In the genomic region with DNA sequence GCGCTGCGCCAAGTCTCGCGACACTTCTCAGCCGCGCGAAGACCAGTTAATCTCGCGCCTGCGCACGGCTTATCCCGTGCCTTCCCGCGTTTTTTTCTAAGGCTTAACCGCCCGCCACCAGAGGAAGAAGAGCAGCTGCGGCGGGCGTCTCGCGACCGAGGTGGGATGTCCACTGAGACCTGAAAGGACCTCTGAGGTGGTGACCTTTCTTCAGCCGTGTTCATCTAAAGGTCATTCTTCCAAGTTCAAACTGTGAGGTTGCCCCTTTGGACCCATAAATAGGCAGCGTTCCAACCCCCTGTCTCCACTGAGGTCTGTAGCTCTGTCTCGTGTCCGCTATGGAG, we compare ENCODE assay signal across 9 mouse cellular contexts. TPM values are rescaled to one million over a fixed set of nuclear protein-coding genes. Genes with fewer than 3 reads are reported as not detected.
DNase-seq lines count a peak whose midpoint lies in the region; ATAC-seq and TF ChIP-seq lines count a peak whose summit lies in the region.
"Had no signal": no experiment of that assay in that cellular context is flagged by ENCODE, and none has a peak within 500 bp of the region (broad histone marks: within the 10 kb centered on the region; RNA-seq: fewer than 3 reads in every experiment).

No protein-coding gene starts in this region.

- H3K9me3 ChIP-seq in heart, postnatal 0 days (replicated peaks; ENCODE audit: control insufficient read depth, low read length), result no peaks in the 10 kb centered on the region
- 0 out of 2 replicates have a peak, but pooled peaks cover 3% of the 10 kb centered on the region for H3K9me3 ChIP-seq in hindbrain, embryonic 12.5 days (replicated peaks)
- H3K9me3 ChIP-seq in midbrain, embryonic 11.5 days (ENCODE audit: control insufficient read depth, low read length), result peaks cover 3% of the 10 kb centered on the region; the same call in 1 of the 2 replicates

- no peak for TF ChIP-seq EP300 in heart, postnatal 0 days (IDR thresholded peaks at IDR 0.05; ENCODE audit: low read depth)

- no peak for ATAC-seq in heart, postnatal 0 days (ENCODE audit: insufficient read depth, low read depth)
- ATAC-seq in hindbrain, embryonic 12.5 days (ENCODE audit: low FRiP score), result no peak
- no peak for ATAC-seq in midbrain, embryonic 11.5 days (ENCODE audit: low FRiP score)

- H3K4me1 ChIP-seq in heart, postnatal 0 days (ENCODE audit: control insufficient read depth, insufficient read depth), result 0 out of 2 replicates have a peak, but pooled peaks cover 4% of the 10 kb centered on the region
- H3K4me1 ChIP-seq in brown adipose tissue, adult 24 weeks (ENCODE audit: control insufficient read depth, insufficient read depth, insufficient read length, low read length), result no peaks in the 10 kb centered on the region
- H3K4me1 ChIP-seq in hindbrain, embryonic 12.5 days, result peaks cover 36% of the 10 kb centered on the region
- H3K4me1 ChIP-seq in midbrain, embryonic 11.5 days (ENCODE audit: control insufficient read depth, insufficient read depth, low read length), result peaks cover 31% of the 10 kb centered on the region

- peak overlapping the region; percentile 46; the same call in 1 of the 2 replicates for H3K4me3 ChIP-seq in heart, postnatal 0 days (ENCODE audit: low read depth, low read length)
- H3K4me3 ChIP-seq in brown adipose tissue, adult 24 weeks (ENCODE audit: insufficient read depth, low read depth, low read length), result peak overlapping the region; percentile 52
- peak overlapping the region; percentile 68 for H3K4me3 ChIP-seq in hindbrain, embryonic 12.5 days
- H3K4me3 ChIP-seq in midbrain, embryonic 11.5 days (ENCODE audit: low read depth, low read length), result peak overlapping the region; percentile 72

- no peak overlapping the region for H3K27ac ChIP-seq in heart, postnatal 0 days (ENCODE audit: low read depth)
- no peak overlapping the region for H3K27ac ChIP-seq in brown adipose tissue, adult 24 weeks (replicated peaks; ENCODE audit: low read depth, low read length)
- H3K27ac ChIP-seq in hindbrain, embryonic 12.5 days, result no peak overlapping the region
- no peak overlapping the region for H3K27ac ChIP-seq in midbrain, embryonic 11.5 days (ENCODE audit: low read depth, low read length)

- H3K4me2 ChIP-seq in heart, postnatal 0 days (ENCODE audit: low read depth, low read length), result peak overlapping the region; percentile 69
- peak overlapping the region; percentile 85 for H3K4me2 ChIP-seq in hindbrain, embryonic 12.5 days (replicated peaks)
- H3K4me2 ChIP-seq in midbrain, embryonic 11.5 days, result peak overlapping the region; percentile 52

- 23% methylated on average over 25 of the region's 26 CpGs for WGBS in heart, postnatal 0 days
- 22% methylated on average over 26 of the region's 26 CpGs for WGBS in hindbrain, embryonic 12.5 days
- WGBS in midbrain, embryonic 11.5 days, result 18% methylated on average over 26 of the region's 26 CpGs

- DNase-seq in heart, postnatal 0 days (ENCODE audit: low spot score), result no peak
- no peak for DNase-seq in heart, adult 11 months
- no peak for DNase-seq in midbrain, embryonic 11.5 days (ENCODE audit: low spot score, missing footprints)
- no peak for DNase-seq in c-Kit-positive CD71-positive TER-119-positive erythroid progenitor cells, embryonic 14.5 days (ENCODE audit: low spot score)
- DNase-seq in left cerebral cortex, adult 11 months (ENCODE audit: low spot score), result no peak
- DNase-seq in spleen, postnatal 36 days (ENCODE audit: low spot score in 2 of 2), result no peak
- DNase-seq: cerebellum, adult 8-10 months had no signal

- TF ChIP-seq CTCF in heart, postnatal 0 days (IDR thresholded peaks at IDR 0.05; ENCODE audit: low read depth), result no peak

- no peak overlapping the region for H3K9ac ChIP-seq in heart, postnatal 0 days (replicated peaks; ENCODE audit: low read depth, low read length)
- H3K9ac ChIP-seq in hindbrain, embryonic 12.5 days, result no peak overlapping the region
- no peak overlapping the region for H3K9ac ChIP-seq in midbrain, embryonic 11.5 days (ENCODE audit: low read length)

- no peaks in the 10 kb centered on the region for H3K36me3 ChIP-seq in heart, postnatal 0 days (replicated peaks; ENCODE audit: control insufficient read depth, insufficient read depth, low read length)
- peaks cover 25% of the 10 kb centered on the region for H3K36me3 ChIP-seq in hindbrain, embryonic 12.5 days
- no peaks in the 10 kb centered on the region for H3K36me3 ChIP-seq in midbrain, embryonic 11.5 days (ENCODE audit: control insufficient read depth, insufficient read depth, low read length)

- H3K27me3 ChIP-seq in heart, postnatal 0 days (ENCODE audit: control insufficient read depth, insufficient read depth, low read length), result no peaks in the 10 kb centered on the region
- H3K27me3 ChIP-seq in hindbrain, embryonic 12.5 days, result peaks cover 7% of the 10 kb centered on the region; the same call in 1 of the 2 replicates
- peaks cover 5% of the 10 kb centered on the region; the same call in 1 of the 2 replicates for H3K27me3 ChIP-seq in midbrain, embryonic 11.5 days (ENCODE audit: control insufficient read depth, insufficient read depth, low read length)

RNA-seq across cellular contexts. Expression of a gene that starts 0.4 kb away (rescaled TPM):
- total RNA-seq in heart, postnatal 0 days (2014; rRNA removed; ENCODE audit: low replicate concordance), result 8.2 TPM in 1 of 2 replicates, not detected in the other
- 0.49 and 0.68 TPM in 2 replicates for polyA plus RNA-seq in heart, postnatal 0 days (2015; fragmentation: Nextera tagmentation; extraction: Ambion mirVana)
- not detected in 2 replicates for polyA plus RNA-seq in brown adipose tissue, adult 24 weeks (2012; ENCODE audit: insufficient read depth, insufficient read length, missing spikeins)
- 4.6 and 6.9 TPM in 2 replicates for polyA plus RNA-seq in hindbrain, embryonic 12.5 days (2016; fragmentation: Nextera tagmentation; extraction: Ambion mirVana)
- polyA plus RNA-seq in midbrain, embryonic 11.5 days (2014; fragmentation: Nextera tagmentation; extraction: Ambion mirVana), result 2.2 and 4.1 TPM in 2 replicates

RNA-seq across cellular contexts. Expression of a gene that starts 0.6 kb away (rescaled TPM):
- total RNA-seq in heart, postnatal 0 days (2014; rRNA removed; ENCODE audit: low replicate concordance), result 1.1 and 6.0 TPM in 2 replicates
- polyA plus RNA-seq in heart, postnatal 0 days (2015; fragmentation: Nextera tagmentation; extraction: Ambion mirVana), result 1.9 TPM in 2 replicates
- polyA plus RNA-seq in brown adipose tissue, adult 24 weeks (2012; ENCODE audit: insufficient read depth, insufficient read length, missing spikeins), result not detected in 2 replicates
- 164 and 168 TPM in 2 replicates for polyA plus RNA-seq in hindbrain, embryonic 12.5 days (2016; fragmentation: Nextera tagmentation; extraction: Ambion mirVana)
- 15.5 and 16.5 TPM in 2 replicates for polyA plus RNA-seq in midbrain, embryonic 11.5 days (2014; fragmentation: Nextera tagmentation; extraction: Ambion mirVana)

RNA-seq across cellular contexts. Expression of a gene that starts 0.6 kb away (rescaled TPM):
- total RNA-seq in heart, postnatal 0 days (2014; rRNA removed; ENCODE audit: low replicate concordance), result not detected in 2 replicates
- 0.05 and 0.07 TPM in 2 replicates for polyA plus RNA-seq in heart, postnatal 0 days (2015; fragmentation: Nextera tagmentation; extraction: Ambion mirVana)
- not detected in 2 replicates for polyA plus RNA-seq in brown adipose tissue, adult 24 weeks (2012; ENCODE audit: insufficient read depth, insufficient read length, missing spikeins)
- polyA plus RNA-seq in hindbrain, embryonic 12.5 days (2016; fragmentation: Nextera tagmentation; extraction: Ambion mirVana), result 0.12 and 0.23 TPM in 2 replicates
- 0.14 and 0.20 TPM in 2 replicates for polyA plus RNA-seq in midbrain, embryonic 11.5 days (2014; fragmentation: Nextera tagmentation; extraction: Ambion mirVana)

RNA-seq across cellular contexts. Expression of a gene that starts 7.8 kb away (rescaled TPM):
- total RNA-seq in heart, postnatal 0 days (2014; rRNA removed; ENCODE audit: low replicate concordance), result not detected in 2 replicates
- 0.47 and 0.60 TPM in 2 replicates for polyA plus RNA-seq in heart, postnatal 0 days (2015; fragmentation: Nextera tagmentation; extraction: Ambion mirVana)
- polyA plus RNA-seq in brown adipose tissue, adult 24 weeks (2012; ENCODE audit: insufficient read depth, insufficient read length, missing spikeins), result not detected in 2 replicates
- 3.6 and 4.4 TPM in 2 replicates for polyA plus RNA-seq in hindbrain, embryonic 12.5 days (2016; fragmentation: Nextera tagmentation; extraction: Ambion mirVana)
- 4.6 and 5.5 TPM in 2 replicates for polyA plus RNA-seq in midbrain, embryonic 11.5 days (2014; fragmentation: Nextera tagmentation; extraction: Ambion mirVana)

RNA-seq across cellular contexts. Expression of a gene that starts 16.6 kb away (rescaled TPM):
- 12.0 and 13.4 TPM in 2 replicates for total RNA-seq in heart, postnatal 0 days (2014; rRNA removed; ENCODE audit: low replicate concordance)
- 0.96 and 1.1 TPM in 2 replicates for polyA plus RNA-seq in heart, postnatal 0 days (2015; fragmentation: Nextera tagmentation; extraction: Ambion mirVana)
- 5.1 and 7.1 TPM in 2 replicates for polyA plus RNA-seq in brown adipose tissue, adult 24 weeks (2012; ENCODE audit: insufficient read depth, insufficient read length, missing spikeins)
- polyA plus RNA-seq in hindbrain, embryonic 12.5 days (2016; fragmentation: Nextera tagmentation; extraction: Ambion mirVana), result 18.9 and 20.4 TPM in 2 replicates
- 5.0 and 5.2 TPM in 2 replicates for polyA plus RNA-seq in midbrain, embryonic 11.5 days (2014; fragmentation: Nextera tagmentation; extraction: Ambion mirVana)
